Mouse (Mus musculus) liver, embryonic 12.5 days (tissue): ENCODE results near the gene Hivep3. TPM values are rescaled to one million over a fixed set of nuclear protein-coding genes. Genes with fewer than 3 reads are reported as not detected.

Experiments
- ATAC-seq: fragments of 200-750 bp; cut with Nextera tagmentation; 2 replicates; pipeline ENCODE4 v1.8.0; 2017; ENCODE audit warnings: moderate number of reproducible peaks, mild to moderate bottlenecking, moderate library complexity
- H3K27ac ChIP-seq: fragments of 300-500 bp; sonication (generic); 2 replicates; pipeline ENCODE4 v1.5.1; 2016; ENCODE audit warnings: mild to moderate bottlenecking
- H3K27me3 ChIP-seq: fragments of 300-500 bp; sonication (generic); replicated peaks from 2 replicates; pipeline ENCODE4 v1.6.1; 2016; ENCODE audit warnings: mild to moderate bottlenecking, moderate library complexity
- H3K36me3 ChIP-seq: fragments of 300-500 bp; sonication (generic); 2 replicates; pipeline ENCODE4 v1.6.1; 2016; ENCODE audit warnings: mild to moderate bottlenecking, moderate library complexity
- H3K4me1 ChIP-seq: fragments of 300-500 bp; sonication (generic); 2 replicates; pipeline ENCODE4 v1.6.1; 2016
- H3K4me2 ChIP-seq: fragments of 300-500 bp; sonication (generic); 2 replicates; pipeline ENCODE4 v1.6.1; 2016; ENCODE audit warnings: mild to moderate bottlenecking, moderate library complexity
- H3K4me3 ChIP-seq: fragments of 300-500 bp; sonication (generic); 2 replicates; pipeline ENCODE4 v1.5.1; 2016; ENCODE audit warnings: mild to moderate bottlenecking, moderate library complexity
- H3K9ac ChIP-seq: fragments of 300-500 bp; sonication (generic); 2 replicates; pipeline ENCODE4 v1.6.1; 2016; ENCODE audit warnings: mild to moderate bottlenecking, moderate library complexity
- H3K9me3 ChIP-seq: fragments of 300-500 bp; sonication (generic); replicated peaks from 2 replicates; pipeline ENCODE4 v1.6.1; 2016; ENCODE audit warnings: mild to moderate bottlenecking, moderate library complexity
- WGBS: fragments of 180-500 bp; shearing (Covaris S2); methylation state at CpG from one replicate; pipeline ENCODE4 v1.1.7; 2016; ENCODE audit not compliant: insufficient replicate concordance; 5-methylcytosine and 5-hydroxymethylcytosine counted together
- polyA plus RNA-seq: library from polyadenylated mRNA; unstranded; fragments of >200 nt; fragmentation: Nextera tagmentation; extraction: Ambion mirVana; gene quantifications from 2 replicates; pipeline ENCODE4 v1.2.1, GENCODE M21; 2016

Gene Hivep3
- polyA plus RNA-seq, 1 experiment from 2014 or later, result 2.9 TPM

DNA sequence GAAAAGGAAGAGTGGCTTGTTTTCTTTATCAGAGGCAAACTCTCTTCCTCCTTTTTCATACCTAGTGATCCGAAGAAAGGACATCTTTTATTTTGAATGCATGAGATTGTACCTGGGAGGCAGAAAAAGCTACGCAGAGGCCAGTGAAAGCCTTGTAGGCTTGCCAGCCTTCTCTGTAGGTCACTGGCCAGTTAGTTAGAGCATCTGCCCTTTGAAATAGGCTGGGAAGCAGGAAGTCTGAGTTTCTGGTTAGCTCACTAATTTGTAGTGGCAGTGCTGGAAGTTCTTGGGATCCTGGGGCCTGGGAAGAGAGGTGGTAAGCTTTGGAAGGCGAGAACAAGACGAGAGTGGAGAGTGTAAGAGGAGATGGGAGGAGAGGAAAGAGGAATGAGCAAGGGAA, 95.4 kb downstream of the Hivep3 start:
- no peak overlapping the region for H3K27ac ChIP-seq
- H3K4me3 ChIP-seq, result no peak overlapping the region
- no peak for ATAC-seq
- 59% methylated on average over 4 of the region's 4 CpGs for WGBS
- H3K4me2 ChIP-seq, result no peak overlapping the region
- no peaks in the 10 kb centered on the region for H3K9me3 ChIP-seq
- H3K9ac ChIP-seq, result no peak overlapping the region
- H3K36me3 ChIP-seq, result no peaks in the 10 kb centered on the region
- H3K27me3 ChIP-seq, result no peaks in the 10 kb centered on the region; the same call in 1 of the 2 replicates
- no peaks in the 10 kb centered on the region for H3K4me1 ChIP-seq

GRCm38 (mm10) chr4:119833333-119833732, 99.7 kb downstream of the Hivep3 start:
- Histone ChIP-seq H3K4me2 (no peak overlapping the region), H3K27me3 (no peaks in the 10 kb centered on the region; the same call in 1 of the 2 replicates), H3K4me3 (no peak overlapping the region), H3K36me3 (no peaks in the 10 kb centered on the region), H3K4me1 (no peaks in the 10 kb centered on the region), H3K27ac (no peak overlapping the region), H3K9ac (no peak overlapping the region), H3K9me3 (no peaks in the 10 kb centered on the region)
- 60% methylated on average over 9 of the region's 9 CpGs for WGBS
- no peak for ATAC-seq

- H3K4me2 ChIP-seq, result no peak overlapping the region
- 43% methylated on average over 5 of the region's 5 CpGs for WGBS
- H3K4me3 ChIP-seq, result no peak overlapping the region
- H3K9me3 ChIP-seq, result no peaks in the 10 kb centered on the region
- no peak for ATAC-seq
- H3K27ac ChIP-seq, result no peak overlapping the region
- H3K27me3 ChIP-seq, result no peaks in the 10 kb centered on the region
- H3K4me1 ChIP-seq, result no peaks in the 10 kb centered on the region
- no peaks in the 10 kb centered on the region for H3K36me3 ChIP-seq
- no peak overlapping the region for H3K9ac ChIP-seq
These were observed 100.3 kb downstream of the Hivep3 start for GRCm38 (mm10) chr4:119833884-119834283.

DNA sequence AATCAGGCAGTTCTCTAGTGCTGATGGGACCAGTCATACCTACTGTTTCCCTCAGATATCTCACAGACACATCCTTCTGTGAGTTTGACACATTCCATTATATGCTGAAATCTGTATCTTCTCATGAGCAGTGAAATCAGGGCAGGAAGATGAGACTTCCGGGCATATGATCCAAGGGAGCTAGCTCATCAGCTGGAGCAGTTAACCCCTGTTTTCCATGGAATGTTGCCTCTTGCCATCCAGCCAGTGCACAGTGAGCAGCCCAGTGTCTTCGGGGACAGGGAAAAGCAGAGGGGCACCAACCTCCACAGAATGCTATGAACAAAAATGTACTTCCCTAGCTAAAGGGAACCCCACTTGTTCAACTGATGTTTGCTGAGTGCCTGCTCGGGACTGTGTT, 102.6 kb downstream of the Hivep3 start:
- no peaks in the 10 kb centered on the region for H3K36me3 ChIP-seq
- WGBS, result 57% methylated on average over 3 of the region's 3 CpGs
- H3K9me3 ChIP-seq, result no peaks in the 10 kb centered on the region
- no peak overlapping the region for H3K4me2 ChIP-seq
- no peak overlapping the region for H3K27ac ChIP-seq
- H3K4me3 ChIP-seq, result no peak overlapping the region
- no peak for ATAC-seq
- H3K27me3 ChIP-seq, result no peaks in the 10 kb centered on the region
- no peaks in the 10 kb centered on the region for H3K4me1 ChIP-seq
- no peak overlapping the region for H3K9ac ChIP-seq

DNA sequence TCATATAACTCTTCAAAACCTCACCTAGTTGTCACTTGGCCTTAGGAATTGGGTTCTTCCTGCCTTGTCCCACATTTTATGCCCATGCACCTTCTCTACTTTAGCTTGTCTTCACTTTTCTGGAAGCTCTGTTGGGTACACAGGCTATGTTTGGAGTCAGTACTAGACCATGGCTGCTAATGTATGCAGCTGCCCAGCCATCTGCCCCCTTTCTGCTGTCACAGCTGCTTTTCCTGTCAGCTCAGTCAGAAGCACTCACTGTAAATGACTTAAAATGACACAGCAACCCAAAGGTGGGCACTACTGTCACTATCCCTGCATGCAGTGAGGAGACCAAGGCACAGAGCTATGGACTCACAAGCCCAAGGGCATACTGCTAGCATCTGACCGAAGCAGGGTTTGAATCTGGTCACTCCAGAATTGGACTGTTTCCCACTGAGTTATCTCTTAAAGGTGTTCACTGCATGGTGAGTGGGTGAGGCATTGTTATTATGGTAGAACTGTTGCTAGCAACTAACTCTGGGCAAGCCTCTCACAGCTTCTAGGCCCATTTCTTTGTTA, 104.0 kb downstream of the Hivep3 start:
- H3K4me1 ChIP-seq, result no peaks in the 10 kb centered on the region
- WGBS, result 69% methylated on average over 1 of the region's 1 CpGs

GRCm38 (mm10) chr4:119838308-119838707, 104.7 kb downstream of the Hivep3 start:
- H3K4me2 ChIP-seq, result no peak overlapping the region
- 62% methylated on average over 2 of the region's 2 CpGs for WGBS

More for the DNA sequence above, 104.0 kb downstream of the Hivep3 start:
- Histone ChIP-seq H3K4me3 (no peak overlapping the region), H3K36me3 (no peaks in the 10 kb centered on the region), H3K27me3 (no peaks in the 10 kb centered on the region), H3K9me3 (no peaks in the 10 kb centered on the region), H3K9ac (no peak overlapping the region), H3K27ac (no peak overlapping the region), H3K4me2 (no peak overlapping the region)
- ATAC-seq, result no peak

GRCm38 (mm10) chr4:119843294-119843693, 109.7 kb downstream of the Hivep3 start:
- Histone ChIP-seq H3K27ac (no peak overlapping the region), H3K9me3 (no peaks in the 10 kb centered on the region), H3K9ac (no peak overlapping the region), H3K36me3 (no peaks in the 10 kb centered on the region), H3K27me3 (no peaks in the 10 kb centered on the region), H3K4me2 (no peak overlapping the region), H3K4me3 (no peak overlapping the region), H3K4me1 (0 out of 2 replicates have a peak, but pooled peaks cover 5% of the 10 kb centered on the region)
- no peak for ATAC-seq
- 39% methylated on average over 3 of the region's 3 CpGs for WGBS

More at GRCm38 (mm10) chr4:119838308-119838707, 104.7 kb downstream of the Hivep3 start:
- H3K27me3 ChIP-seq, result no peaks in the 10 kb centered on the region
- no peak overlapping the region for H3K4me3 ChIP-seq
- H3K9ac ChIP-seq, result no peak overlapping the region
- H3K27ac ChIP-seq, result no peak overlapping the region
- no peaks in the 10 kb centered on the region for H3K36me3 ChIP-seq
- ATAC-seq, result no peak
- 0 out of 2 replicates have a peak, but pooled peaks cover 5% of the 10 kb centered on the region for H3K4me1 ChIP-seq
- H3K9me3 ChIP-seq, result no peaks in the 10 kb centered on the region

- Histone ChIP-seq H3K4me3 (no peak overlapping the region), H3K27me3 (no peaks in the 10 kb centered on the region), H3K4me1 (0 out of 2 replicates have a peak, but pooled peaks cover 9% of the 10 kb centered on the region), H3K9me3 (no peaks in the 10 kb centered on the region), H3K4me2 (no peak overlapping the region), H3K9ac (no peak overlapping the region), H3K36me3 (no peaks in the 10 kb centered on the region), H3K27ac (no peak overlapping the region)
- 55% methylated on average over 3 of the region's 3 CpGs for WGBS
- ATAC-seq, result no peak
These were observed 110.7 kb downstream of the Hivep3 start for GRCm38 (mm10) chr4:119844267-119844666.

- H3K4me1 ChIP-seq, result 0 out of 2 replicates have a peak, but pooled peaks cover 9% of the 10 kb centered on the region
- H3K9ac ChIP-seq, result no peak overlapping the region
- no peak overlapping the region for H3K27ac ChIP-seq
- no peak overlapping the region for H3K4me2 ChIP-seq
- no peak for ATAC-seq
- no peaks in the 10 kb centered on the region for H3K9me3 ChIP-seq
- H3K36me3 ChIP-seq, result no peaks in the 10 kb centered on the region
- no peak overlapping the region for H3K4me3 ChIP-seq
- no peaks in the 10 kb centered on the region for H3K27me3 ChIP-seq
- WGBS, result 49% methylated on average over 3 of the region's 3 CpGs
These were observed 112.1 kb downstream of the Hivep3 start for GRCm38 (mm10) chr4:119845596-119846161.

- Histone ChIP-seq H3K4me1 (0 out of 2 replicates have a peak, but pooled peaks cover 10% of the 10 kb centered on the region), H3K4me3 (no peak overlapping the region), H3K36me3 (no peaks in the 10 kb centered on the region), H3K27me3 (no peaks in the 10 kb centered on the region), H3K4me2 (no peak overlapping the region), H3K27ac (no peak overlapping the region), H3K9ac (no peak overlapping the region), H3K9me3 (no peaks in the 10 kb centered on the region)
- 64% methylated on average over 8 of the region's 8 CpGs for WGBS
- ATAC-seq, result no peak
These were observed 118.9 kb downstream of the Hivep3 start for GRCm38 (mm10) chr4:119852483-119852882.

- H3K9me3 ChIP-seq, result no peaks in the 10 kb centered on the region
- no peak overlapping the region for H3K4me3 ChIP-seq
- H3K9ac ChIP-seq, result no peak overlapping the region
- no peak overlapping the region for H3K27ac ChIP-seq
- no peak overlapping the region for H3K4me2 ChIP-seq
- no peaks in the 10 kb centered on the region for H3K36me3 ChIP-seq
- H3K4me1 ChIP-seq, result 0 out of 2 replicates have a peak, but pooled peaks cover 8% of the 10 kb centered on the region
- no peaks in the 10 kb centered on the region for H3K27me3 ChIP-seq
- ATAC-seq, result no peak
- 67% methylated on average over 9 of the region's 9 CpGs for WGBS
These were observed 120.9 kb downstream of the Hivep3 start for GRCm38 (mm10) chr4:119854307-119855144.

DNA sequence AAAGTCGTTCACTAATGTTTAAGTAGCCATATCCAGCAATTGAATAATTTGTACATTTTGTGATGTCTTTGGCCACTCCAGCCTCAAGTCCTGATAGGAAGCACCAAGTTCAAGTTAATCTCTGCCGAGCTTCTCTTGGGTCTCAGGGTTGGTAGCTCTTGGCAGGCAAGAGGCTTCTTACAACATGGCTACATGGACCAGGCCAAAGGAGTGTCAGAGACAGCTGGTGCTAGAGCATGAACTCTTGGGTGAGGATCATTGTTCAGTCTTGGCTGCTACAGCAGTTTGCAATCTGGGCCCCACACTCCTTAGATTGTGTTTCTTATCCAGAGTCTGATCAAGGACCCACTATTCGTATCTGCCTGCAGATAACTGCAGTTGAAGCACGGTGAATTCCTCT, 125.9 kb downstream of the Hivep3 start:
- Histone ChIP-seq H3K9me3 (no peaks in the 10 kb centered on the region), H3K4me1 (0 out of 2 replicates have a peak, but pooled peaks cover 2% of the 10 kb centered on the region), H3K36me3 (no peaks in the 10 kb centered on the region), H3K9ac (no peak overlapping the region), H3K27me3 (peaks cover 8% of the 10 kb centered on the region; the same call in 1 of the 2 replicates), H3K27ac (no peak overlapping the region), H3K4me2 (no peak overlapping the region), H3K4me3 (no peak overlapping the region)
- 41% methylated on average over 4 of the region's 4 CpGs for WGBS
- no peak for ATAC-seq
